Mouse (Mus musculus): ENCODE data around the gene Wnk2. TPM values are rescaled to one million over a fixed set of nuclear protein-coding genes. Genes with fewer than 3 reads are reported as not detected.

Wnk2 gene
- polyA plus RNA-seq, 2 experiments from 2014 or later: not detected

GRCm38 (mm10) chr13:49175509-49175908, 27.7 kb upstream of the Wnk2 start:
- ATAC-seq: no peak

GRCm38 (mm10) chr13:49172971-49173596, 25.3 kb upstream of the Wnk2 start:
- ATAC-seq: peak; percentile 65

- no peak for ATAC-seq
Measured at GRCm38 (mm10) chr13:49172335-49172734, 24.5 kb upstream of the Wnk2 start.

GRCm38 (mm10) chr13:49171729-49172128, 23.9 kb upstream of the Wnk2 start:
- no peak for ATAC-seq

- no peak for ATAC-seq
Measured at GRCm38 (mm10) chr13:49170623-49171022, 22.8 kb upstream of the Wnk2 start.

GRCm38 (mm10) chr13:49169448-49170207, 21.8 kb upstream of the Wnk2 start:
- no peak for ATAC-seq

GRCm38 (mm10) chr13:49167081-49167480, 19.3 kb upstream of the Wnk2 start:
- ATAC-seq: no peak

GRCm38 (mm10) chr13:49163645-49164044, 15.8 kb upstream of the Wnk2 start:
- ATAC-seq: no peak

GRCm38 (mm10) chr13:49162722-49163121, 14.9 kb upstream of the Wnk2 start:
- no peak for ATAC-seq

- no peak for ATAC-seq
Measured at GRCm38 (mm10) chr13:49161236-49161635, 13.4 kb upstream of the Wnk2 start.

- ATAC-seq: no peak
Measured at GRCm38 (mm10) chr13:49158040-49158713, 10.4 kb upstream of the Wnk2 start.

- ATAC-seq: no peak
Measured at GRCm38 (mm10) chr13:49156645-49157044, 8.8 kb upstream of the Wnk2 start.

GRCm38 (mm10) chr13:49154621-49155020, 6.8 kb upstream of the Wnk2 start:
- no peak for ATAC-seq

- ATAC-seq: no peak
Measured at GRCm38 (mm10) chr13:49154028-49154427, 6.2 kb upstream of the Wnk2 start.

- no peak for ATAC-seq
Measured at GRCm38 (mm10) chr13:49148687-49149086, 873 bp upstream of the Wnk2 start.

- no peak for ATAC-seq
Measured at GRCm38 (mm10) chr13:49147007-49147857, 582 bp downstream of the Wnk2 start.

GRCm38 (mm10) chr13:49146698-49147006, 1.2 kb downstream of the Wnk2 start:
- no peak for ATAC-seq

- no peak for ATAC-seq
Measured at GRCm38 (mm10) chr13:49146040-49146697, 1.6 kb downstream of the Wnk2 start.

GRCm38 (mm10) chr13:49145396-49145795, 2.4 kb downstream of the Wnk2 start:
- ATAC-seq: no peak

GRCm38 (mm10) chr13:49144451-49144850, 3.4 kb downstream of the Wnk2 start:
- ATAC-seq: no peak

GRCm38 (mm10) chr13:49143323-49143722, 4.5 kb downstream of the Wnk2 start:
- no peak for ATAC-seq

GRCm38 (mm10) chr13:49142396-49142795, 5.4 kb downstream of the Wnk2 start:
- no peak for ATAC-seq

Data from activated CD4-positive, CD25-positive, alpha-beta regulatory T cell, adult 4 months (primary cell).